8 mouse cellular contexts compared by ENCODE assay signal in genomic region chr17:12039188-12039587, GRCm38 (mm10).
DNase-seq lines count a peak whose midpoint lies in the region; ATAC-seq and TF ChIP-seq lines count a peak whose summit lies in the region.

No protein-coding gene starts in this region.

- peak; percentile 86 for DNase-seq in CH12.LX (ENCODE audit: extremely low read depth)
- DNase-seq in brain, embryonic 14.5 days (ENCODE audit: low read depth) = peak; percentile 85
- DNase-seq in kidney, postnatal 4 days = peak; percentile 89 to 92
- peak; percentile 55 for DNase-seq in ovary, adult 18-20 months (ENCODE audit: low spot score)
- peak; percentile 69 for DNase-seq in thymus, adult 2 months

- no peaks in the 10 kb centered on the region for H3K27me3 ChIP-seq in CH12.LX (replicated peaks)
- peaks cover 29% of the 10 kb centered on the region for H3K27me3 ChIP-seq in heart, embryonic 13.5 days (replicated peaks)
- peaks cover 17% of the 10 kb centered on the region for H3K27me3 ChIP-seq in liver, embryonic 15.5 days
- no peaks in the 10 kb centered on the region for H3K27me3 ChIP-seq in thymus, adult 2 months (ENCODE audit: control insufficient read depth, insufficient read depth, low read length)

- 1% methylated on average over 9 of the region's 9 CpGs for WGBS in heart, embryonic 13.5 days
- WGBS in liver, embryonic 15.5 days (ENCODE audit: insufficient replicate concordance) = under 1% methylated on average over 9 of the region's 9 CpGs
- 2% methylated on average over 9 of the region's 9 CpGs for WGBS in thymus, adult 2 months

- TF ChIP-seq CTCF in CH12.LX (conservative IDR thresholded peaks at IDR 0.05 in 1 of 2, IDR thresholded peaks at IDR 0.05 in 1 of 2; ENCODE audit: low read depth in 2 of 2, low read length in 2 of 2) = peak; percentile 72 to 99
- TF ChIP-seq CTCF in brain, embryonic 14.5 days (IDR thresholded peaks at IDR 0.05; ENCODE audit: borderline replicate concordance, extremely low read depth, insufficient read depth, insufficient read length) = peak; percentile 100
- peak; percentile 96 for TF ChIP-seq CTCF in thymus, adult 2 months (IDR thresholded peaks at IDR 0.05; ENCODE audit: borderline replicate concordance, control insufficient read depth, extremely low read depth, insufficient read depth, low read length, poor library complexity)

- H3K9me3 ChIP-seq in CH12.LX (replicated peaks; ENCODE audit: low read length) = no peaks in the 10 kb centered on the region
- no peaks in the 10 kb centered on the region for H3K9me3 ChIP-seq in heart, embryonic 13.5 days
- no peaks in the 10 kb centered on the region for H3K9me3 ChIP-seq in liver, embryonic 15.5 days (replicated peaks)

- peaks cover 9 to 15% of the 10 kb centered on the region in 2 experiments for H3K4me1 ChIP-seq in CH12.LX (ENCODE audit: control insufficient read depth in 1 of 2, insufficient read depth in 2 of 2)
- peaks cover 7% of the 10 kb centered on the region for H3K4me1 ChIP-seq in heart, embryonic 13.5 days
- H3K4me1 ChIP-seq in liver, embryonic 15.5 days (replicated peaks) = peaks cover 58% of the 10 kb centered on the region
- no peaks in the 10 kb centered on the region for H3K4me1 ChIP-seq in thymus, adult 2 months (replicated peaks; ENCODE audit: control insufficient read depth, insufficient read depth, low read length)

- peak; percentile 58 for ATAC-seq in erythroid progenitor cell, adult 5-6 weeks (replicated peaks; ENCODE audit: low FRiP score, poor library complexity, severe bottlenecking)
- ATAC-seq in heart, embryonic 13.5 days (ENCODE audit: extremely low read depth, insufficient number of reproducible peaks, low FRiP score, low TSS enrichment) = no peak
- ATAC-seq in liver, embryonic 15.5 days (ENCODE audit: insufficient read depth) = peak; percentile 12; the same call in 1 of the 2 replicates

- peak overlapping the region; percentile 56 for H3K4me2 ChIP-seq in CH12.LX (ENCODE audit: insufficient read depth, low read depth, poor library complexity, severe bottlenecking)
- peak overlapping the region; percentile 35 for H3K4me2 ChIP-seq in heart, embryonic 13.5 days
- H3K4me2 ChIP-seq in liver, embryonic 15.5 days = peak overlapping the region; percentile 76

- no peak overlapping the region for H3K4me3 ChIP-seq in CH12.LX (replicated peaks in 1 of 3; ENCODE audit: low read depth in 2 of 3, low read length in 2 of 3, poor library complexity in 1 of 3)
- H3K4me3 ChIP-seq in heart, embryonic 13.5 days = no peak overlapping the region; the same call in 1 of the 2 replicates
- H3K4me3 ChIP-seq in liver, embryonic 15.5 days (replicated peaks) = peak overlapping the region; percentile 47
- no peak overlapping the region for H3K4me3 ChIP-seq in thymus, adult 2 months (ENCODE audit: control insufficient read depth, insufficient read depth, low read length)

- no peak overlapping the region for H3K27ac ChIP-seq in CH12.LX (ENCODE audit: insufficient read depth, low read depth)
- no peak overlapping the region for H3K27ac ChIP-seq in heart, embryonic 13.5 days (replicated peaks)
- peak overlapping the region; percentile 96 for H3K27ac ChIP-seq in liver, embryonic 15.5 days (replicated peaks)
- no peak overlapping the region for H3K27ac ChIP-seq in thymus, adult 2 months (ENCODE audit: control insufficient read depth, insufficient read depth, low read length)

- H3K9ac ChIP-seq in CH12.LX (ENCODE audit: insufficient read depth, low read depth) = no peak overlapping the region
- peak overlapping the region; percentile 25; the same call in 1 of the 2 replicates for H3K9ac ChIP-seq in heart, embryonic 13.5 days
- H3K9ac ChIP-seq in liver, embryonic 15.5 days = peak overlapping the region; percentile 58

- no peak for TF ChIP-seq POLR2A in CH12.LX (IDR thresholded peaks at IDR 0.05; ENCODE audit: low read depth, low read length)
- TF ChIP-seq POLR2A in brain, embryonic 14.5 days (IDR thresholded peaks at IDR 0.05; ENCODE audit: borderline replicate concordance, extremely low read depth, insufficient read depth, insufficient read length, poor library complexity, severe bottlenecking) = no peak
- no peak for TF ChIP-seq POLR2A in thymus, adult 2 months (IDR thresholded peaks at IDR 0.05; ENCODE audit: control insufficient read depth, extremely low read depth, insufficient read depth, low read length, poor library complexity)

- no peaks in the 10 kb centered on the region for H3K79me2 ChIP-seq in CH12.LX (replicated peaks; ENCODE audit: control insufficient read depth, extremely low read depth, insufficient read depth, poor library complexity, severe bottlenecking)

- TF ChIP-seq EP300 in CH12.LX (IDR thresholded peaks at IDR 0.05; ENCODE audit: low read length) = peak; percentile 58

- in situ Hi-C loops in CH12.LX (cut with MboI; ENCODE audit: low pct_ligation_motif_present, low pct_unique_long_range_greater_than_20kb, low sequenced_read_pairs) = loop anchor here (5.0 to 10.0 kb wide), 2 partner anchors 173 to 326 kb away; no protein-coding TSS in a partner anchor

- dilution Hi-C loops in CH12.LX (cut with MboI; ENCODE audit: extremely low pct_ligation_motif_present, extremely low pct_unique_long_range_greater_than_20kb, low sequenced_read_pairs) = no loop called here

- peak; percentile 99 for TF ChIP-seq RAD21 in CH12.LX (IDR thresholded peaks at IDR 0.05; ENCODE audit: low read depth, low read length)

- H3K36me3 ChIP-seq in CH12.LX (replicated peaks in 1 of 2; ENCODE audit: control insufficient read depth in 1 of 2, insufficient read depth in 1 of 2, low read length in 1 of 2) = no peaks in the 10 kb centered on the region
- H3K36me3 ChIP-seq in heart, embryonic 13.5 days = no peaks in the 10 kb centered on the region
- no peaks in the 10 kb centered on the region for H3K36me3 ChIP-seq in liver, embryonic 15.5 days (replicated peaks)
- H3K36me3 ChIP-seq in thymus, adult 2 months (ENCODE audit: control insufficient read depth, insufficient read depth, low read length) = no peaks in the 10 kb centered on the region

TF ChIP-seq in CH12.LX, 34 proteins besides CTCF, POLR2A, EP300 and RAD21:
- TF ChIP-seq TCF12 (IDR thresholded peaks at IDR 0.05; ENCODE audit: low read depth, low read length) = peak; percentile 62; the same call in 1 of the 2 replicates
- TF ChIP-seq KAT2A (IDR thresholded peaks at IDR 0.05; ENCODE audit: insufficient replicate concordance, low read length) = no peak
- peak; percentile 98 for TF ChIP-seq ZC3H11A (IDR thresholded peaks at IDR 0.05; ENCODE audit: low read depth, low read length)
- peak; percentile 82 for TF ChIP-seq IRF4 (IDR thresholded peaks at IDR 0.05; ENCODE audit: low read depth, low read length)
- TF ChIP-seq NRF1 (IDR thresholded peaks at IDR 0.05; ENCODE audit: low read depth, low read length) = no peak
- TF ChIP-seq PAX5 (IDR thresholded peaks at IDR 0.05; ENCODE audit: low read length) = no peak
- no peak for TF ChIP-seq ZMIZ1 (IDR thresholded peaks at IDR 0.05; ENCODE audit: low read depth, low read length)
- TF ChIP-seq CHD2 (IDR thresholded peaks at IDR 0.05; ENCODE audit: low read length) = no peak
- no peak for TF ChIP-seq MAX (IDR thresholded peaks at IDR 0.05; ENCODE audit: low read length)
- TF ChIP-seq MXI1 (IDR thresholded peaks at IDR 0.05; ENCODE audit: low read depth, low read length) = no peak; the same call in 1 of the 2 replicates
- TF ChIP-seq JUND (conservative IDR thresholded peaks at IDR 0.05; ENCODE audit: low read depth, low read length) = peak; percentile 99
- peak; percentile 83 for TF ChIP-seq MEF2A (IDR thresholded peaks at IDR 0.05; ENCODE audit: borderline replicate concordance, low read depth, low read length)
- no peak; the same call in 1 of the 2 replicates for TF ChIP-seq HCFC1 (IDR thresholded peaks at IDR 0.05; ENCODE audit: low read depth, low read length)
- peak; percentile 76; the same call in 1 of the 2 replicates for TF ChIP-seq ELF1 (IDR thresholded peaks at IDR 0.05; ENCODE audit: low read depth, low read length)
- no peak for TF ChIP-seq RCOR1 (conservative IDR thresholded peaks at IDR 0.05; ENCODE audit: low read depth, low read length)
- TF ChIP-seq MAZ (IDR thresholded peaks at IDR 0.05; ENCODE audit: low read depth, low read length) = no peak
- no peak for TF ChIP-seq ZKSCAN1 (IDR thresholded peaks at IDR 0.05; ENCODE audit: borderline replicate concordance, low read depth, low read length)
- TF ChIP-seq SIN3A (IDR thresholded peaks at IDR 0.05; ENCODE audit: low read length) = peak; percentile 24; the same call in 1 of the 2 replicates
- peak; percentile 97 for TF ChIP-seq JUN (IDR thresholded peaks at IDR 0.05; ENCODE audit: insufficient read depth, low read depth, low read length)
- TF ChIP-seq MYC (IDR thresholded peaks at IDR 0.05; ENCODE audit: low read depth, low read length) = no peak
- peak; percentile 99 for TF ChIP-seq SMC3 (IDR thresholded peaks at IDR 0.05; ENCODE audit: low read depth, low read length)
- TF ChIP-seq USF1 (IDR thresholded peaks at IDR 0.05; ENCODE audit: low read depth, low read length) = no peak
- TF ChIP-seq GABPA (IDR thresholded peaks at IDR 0.05; ENCODE audit: insufficient replicate concordance, low read depth, low read length) = no peak
- TF ChIP-seq TBP (conservative IDR thresholded peaks at IDR 0.05; ENCODE audit: low read depth, low read length) = no peak
- TF ChIP-seq ZNF384 (IDR thresholded peaks at IDR 0.05; ENCODE audit: low read depth, low read length) = peak; percentile 72
- no peak for TF ChIP-seq E2F4 (IDR thresholded peaks at IDR 0.05; ENCODE audit: insufficient replicate concordance, low read depth, low read length)
- TF ChIP-seq USF2 (conservative IDR thresholded peaks at IDR 0.05; ENCODE audit: low read depth, low read length) = no peak
- TF ChIP-seq POLR2AphosphoS2 (IDR thresholded peaks at IDR 0.05; ENCODE audit: low read depth, low read length) = no peak
- TF ChIP-seq MAFK (IDR thresholded peaks at IDR 0.05; ENCODE audit: insufficient replicate concordance, low read length) = peak; percentile 96
- no peak for TF ChIP-seq CHD1 (IDR thresholded peaks at IDR 0.05; ENCODE audit: low read depth, low read length)
- no peak for TF ChIP-seq UBTF (IDR thresholded peaks at IDR 0.05; ENCODE audit: low read depth, low read length)
- TF ChIP-seq ETS1 (conservative IDR thresholded peaks at IDR 0.05; ENCODE audit: low read depth, low read length) = peak; percentile 49; the same call in 1 of the 2 replicates
- TF ChIP-seq NELFE (IDR thresholded peaks at IDR 0.05; ENCODE audit: low read depth, low read length) = peak; percentile 17; the same call in 1 of the 2 replicates
- TF ChIP-seq BHLHE40 (IDR thresholded peaks at IDR 0.05; ENCODE audit: low read depth, low read length) = peak; percentile 55; the same call in 1 of the 2 replicates
